Mouse (Mus musculus) myocyte (in vitro differentiated cells): ENCODE measurements at regions not wholly inside any gene's neighbourhood (a gene's known extent, or its start where the extent isn't known, plus 50 kb on each side); places are given as distances from the start of the nearest gene placed in this dataset.

Source experiments
- H3K27me3 ChIP-seq: one replicate; pipeline ENCODE4 v1.6.1; 2011; ENCODE audit not compliant: control insufficient read depth, insufficient read depth, insufficient read length
- H3K36me3 ChIP-seq: one replicate; pipeline ENCODE4 v1.6.1; 2011; ENCODE audit not compliant: control insufficient read depth, insufficient read depth
- H3K4me2 ChIP-seq: one replicate; pipeline ENCODE4 v1.6.1; 2011; ENCODE audit warnings: low read depth, control low read depth
- H3K4me3 ChIP-seq: one replicate; pipeline ENCODE4 v1.5.1; 2011; ENCODE audit warnings: mild to moderate bottlenecking, control low read depth, moderate library complexity
- H3K79me2 ChIP-seq: one replicate; pipeline ENCODE4 v1.6.1; 2011; ENCODE audit not compliant: control insufficient read depth, insufficient read depth
- H3ac ChIP-seq: one replicate; pipeline ENCODE4 v1.6.1; 2011; ENCODE audit not compliant: control insufficient read depth, insufficient read length
- CEBPB ChIP-seq: IDR thresholded peaks from 2 replicates; pipeline ENCODE4 v1.6.1; 2011; ENCODE audit warnings: mild to moderate bottlenecking, moderate library complexity; ENCODE audit not compliant: poor library complexity, insufficient read depth, severe bottlenecking
- E2F4 ChIP-seq: IDR thresholded peaks from one replicate; pipeline ENCODE4 v1.6.1; 2011; ENCODE audit warnings: mild to moderate bottlenecking, control low read depth, moderate library complexity; ENCODE audit not compliant: insufficient read depth
- MAX ChIP-seq: IDR thresholded peaks from one replicate; pipeline ENCODE4 v1.6.1; 2011; ENCODE audit warnings: low read depth, mild to moderate bottlenecking, control low read depth
- MYOD1 ChIP-seq, 3 experiments: IDR thresholded peaks; one replicate each; pipeline ENCODE4 v1.6.1; 2011; ENCODE audit warnings: control low read depth in 2 of 3, low read depth in 2 of 3, mild to moderate bottlenecking in 2 of 3, moderate library complexity in 1 of 3; ENCODE audit not compliant: insufficient read length in 2 of 3, control insufficient read depth in 1 of 3
- MYOG ChIP-seq, 3 experiments: IDR thresholded peaks; one replicate each; pipeline ENCODE4 v1.6.1; 2011; ENCODE audit warnings: control low read depth in 2 of 3, low read depth in 2 of 3, mild to moderate bottlenecking in 2 of 3; ENCODE audit not compliant: insufficient read length in 2 of 3, control insufficient read depth in 1 of 3, insufficient read depth in 1 of 3
- POLR2A ChIP-seq: IDR thresholded peaks from one replicate; pipeline ENCODE4 v1.6.1; 2011; ENCODE audit warnings: low read depth, mild to moderate bottlenecking, control low read depth, moderate library complexity; ENCODE audit not compliant: insufficient read length
- POLR2AphosphoS2 ChIP-seq: IDR thresholded peaks from one replicate; pipeline ENCODE4 v1.6.1; 2011; ENCODE audit warnings: low read depth, control low read depth; ENCODE audit not compliant: insufficient read length
- REST ChIP-seq: IDR thresholded peaks from one replicate; pipeline ENCODE4 v1.6.1; 2011; ENCODE audit warnings: mild to moderate bottlenecking, control low read depth, moderate library complexity; ENCODE audit not compliant: insufficient read depth, insufficient read length
- SRF ChIP-seq: IDR thresholded peaks from one replicate; pipeline ENCODE4 v1.6.1; 2011; ENCODE audit warnings: low read depth; ENCODE audit not compliant: control insufficient read depth, insufficient read length
- TCF12 ChIP-seq: IDR thresholded peaks from one replicate; pipeline ENCODE4 v1.6.1; 2011; ENCODE audit warnings: mild to moderate bottlenecking, control low read depth; ENCODE audit not compliant: poor library complexity, insufficient read depth, severe bottlenecking
- TCF3 ChIP-seq: IDR thresholded peaks from one replicate; pipeline ENCODE4 v1.6.1; 2011; ENCODE audit warnings: low read depth, control low read depth; ENCODE audit not compliant: insufficient read length
- USF1 ChIP-seq: IDR thresholded peaks from one replicate; pipeline ENCODE4 v1.6.1; 2011; ENCODE audit warnings: low read depth, mild to moderate bottlenecking, control low read depth, moderate library complexity

GRCm38 (mm10) chr15:51507126-51507525, 2377.6 kb upstream of the Gm7489 start:
- Histone ChIP-seq H3K79me2 (no peaks in the 10 kb centered on the region), H3K36me3 (no peaks in the 10 kb centered on the region), H3K4me2 (no peak overlapping the region), H3K27me3 (no peaks in the 10 kb centered on the region), H3ac (no peak overlapping the region), H3K4me3 (no peak overlapping the region)
- TF ChIP-seq TCF3 (no peak), MYOG (IDR thresholded peaks at IDR 0.05; ENCODE audit: control insufficient read depth in 1 of 3, insufficient read depth in 1 of 3, insufficient read length in 2 of 3, low read depth in 2 of 3) (no peak), POLR2AphosphoS2 (no peak), SRF (no peak), MYOD1 (IDR thresholded peaks at IDR 0.05; ENCODE audit: control insufficient read depth in 1 of 3, insufficient read length in 2 of 3, low read depth in 2 of 3) (no peak), MAX (no peak), CEBPB (no peak), USF1 (no peak), REST (no peak), POLR2A (no peak), TCF12 (no peak), E2F4 (no peak)

- TF ChIP-seq USF1 (no peak), POLR2AphosphoS2 (no peak), TCF3 (no peak), MAX (no peak), TCF12 (no peak), MYOD1 (IDR thresholded peaks at IDR 0.05; ENCODE audit: control insufficient read depth in 1 of 3, insufficient read length in 2 of 3, low read depth in 2 of 3) (no peak), REST (no peak), POLR2A (no peak), MYOG (IDR thresholded peaks at IDR 0.05; ENCODE audit: control insufficient read depth in 1 of 3, insufficient read depth in 1 of 3, insufficient read length in 2 of 3, low read depth in 2 of 3) (no peak), SRF (no peak), CEBPB (no peak)
- Histone ChIP-seq H3K4me3 (no peak overlapping the region), H3K36me3 (no peaks in the 10 kb centered on the region), H3K79me2 (no peaks in the 10 kb centered on the region), H3K27me3 (no peaks in the 10 kb centered on the region), H3ac (no peak overlapping the region), H3K4me2 (no peak overlapping the region)
Measured at GRCm38 (mm10) chr15:51511319-51511718, 2373.4 kb upstream of the Gm7489 start.

- H3K27me3 ChIP-seq, result no peaks in the 10 kb centered on the region
- no peaks in the 10 kb centered on the region for H3K79me2 ChIP-seq
- H3K4me3 ChIP-seq, result no peak overlapping the region
- TF ChIP-seq MYOD1 (IDR thresholded peaks at IDR 0.05; ENCODE audit: control insufficient read depth in 1 of 3, insufficient read length in 2 of 3, low read depth in 2 of 3) (no peak), TCF12 (no peak), POLR2A (no peak), TCF3 (no peak), SRF (no peak), MYOG (IDR thresholded peaks at IDR 0.05; ENCODE audit: control insufficient read depth in 1 of 3, insufficient read depth in 1 of 3, insufficient read length in 2 of 3, low read depth in 2 of 3) (no peak), REST (no peak)
- H3K4me2 ChIP-seq, result no peak overlapping the region
- no peaks in the 10 kb centered on the region for H3K36me3 ChIP-seq
- no peak overlapping the region for H3ac ChIP-seq
Measured at GRCm38 (mm10) chr15:51536317-51536716, 2348.4 kb upstream of the Gm7489 start.

- TF ChIP-seq TCF3, result no peak
- no peak overlapping the region for H3ac ChIP-seq
- no peak overlapping the region for H3K4me2 ChIP-seq
- no peaks in the 10 kb centered on the region for H3K27me3 ChIP-seq
- no peaks in the 10 kb centered on the region for H3K79me2 ChIP-seq
- no peaks in the 10 kb centered on the region for H3K36me3 ChIP-seq
- no peak overlapping the region for H3K4me3 ChIP-seq
Measured at GRCm38 (mm10) chr15:51551216-51551775, 2333.4 kb upstream of the Gm7489 start.

GRCm38 (mm10) chr15:51558215-51558614, 2326.5 kb upstream of the Gm7489 start:
- H3ac ChIP-seq, result no peak overlapping the region
- TF ChIP-seq MAX (no peak), SRF (no peak), CEBPB (no peak), POLR2A (no peak), MYOG (IDR thresholded peaks at IDR 0.05; ENCODE audit: control insufficient read depth in 1 of 3, insufficient read depth in 1 of 3, insufficient read length in 2 of 3, low read depth in 2 of 3) (no peak), MYOD1 (IDR thresholded peaks at IDR 0.05; ENCODE audit: control insufficient read depth in 1 of 3, insufficient read length in 2 of 3, low read depth in 2 of 3) (no peak), TCF3 (no peak), TCF12 (no peak), E2F4 (no peak), USF1 (no peak), REST (no peak), POLR2AphosphoS2 (no peak)
- H3K4me2 ChIP-seq, result no peak overlapping the region
- no peaks in the 10 kb centered on the region for H3K36me3 ChIP-seq
- H3K4me3 ChIP-seq, result no peak overlapping the region
- H3K27me3 ChIP-seq, result no peaks in the 10 kb centered on the region
- H3K79me2 ChIP-seq, result no peaks in the 10 kb centered on the region
